Mouse (Mus musculus) megakaryocyte, embryonic 14.5 days (primary cell): Measurements from ENCODE around the gene Setd1a.

Source experiments
- FLI1 ChIP-seq: IDR thresholded peaks from 2 replicates; pipeline ENCODE4 v1.6.1; 2012; ENCODE audit warnings: low read length, inconsistent platforms, mixed read lengths
- GATA1 ChIP-seq: IDR thresholded peaks from 3 replicates; pipeline ENCODE4 v1.6.1; 2012; ENCODE audit warnings: mixed read lengths, low read length, inconsistent platforms, borderline replicate concordance

DNA sequence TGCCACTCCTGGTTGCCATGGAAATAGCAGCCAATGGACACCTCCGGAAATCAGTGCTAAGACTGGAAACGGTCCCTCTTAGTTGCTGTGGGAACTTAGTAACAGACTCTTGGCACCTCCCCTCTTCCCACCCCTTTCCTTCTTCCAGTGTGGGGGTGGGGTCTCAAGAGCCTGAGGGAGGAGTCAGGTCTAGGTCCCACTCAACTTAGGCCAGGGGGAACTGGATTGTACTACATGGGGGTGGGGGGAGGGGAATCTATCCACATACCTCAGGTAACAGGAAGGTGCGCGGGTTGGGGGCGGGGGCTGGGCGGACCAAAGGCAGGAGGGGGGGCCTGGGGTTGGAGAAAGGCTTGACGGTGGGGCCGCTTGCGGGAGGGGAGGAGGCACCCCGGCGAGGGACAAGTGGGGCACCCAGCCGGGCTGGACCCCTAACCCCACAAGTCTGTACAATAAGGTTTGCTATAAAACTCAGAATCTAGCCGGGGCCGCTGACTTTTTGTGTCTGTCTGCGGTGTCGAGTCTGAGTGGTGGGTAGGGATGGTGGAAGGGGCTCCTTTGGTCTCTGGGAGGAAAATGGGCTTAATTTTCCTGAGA, 7.4 kb upstream of the Setd1a start:
- no peak for TF ChIP-seq GATA1
- TF ChIP-seq FLI1: no peak
